Mouse (Mus musculus) midbrain, postnatal 0 days (tissue): Measurements from ENCODE around the gene Alpl. TPM values are rescaled to one million over a fixed set of nuclear protein-coding genes. Genes with fewer than 3 reads are reported as not detected.

Experiments used
- ATAC-seq: fragments of 200-750 bp; cut with Nextera tagmentation; 2 replicates; pipeline ENCODE4 v1.8.0; 2017; ENCODE audit warnings: moderate number of reproducible peaks, mild to moderate bottlenecking, moderate TSS enrichment, moderate library complexity; ENCODE audit not compliant: low FRiP score
- DNase-seq: peaks from one replicate; pipeline ENCODE4 v3.0.0-alpha.2; 2015; ENCODE audit warnings: low spot score
- H3K27ac ChIP-seq: fragments of 300-500 bp; sonication (generic); 2 replicates; pipeline ENCODE4 v1.5.1; 2014; ENCODE audit warnings: low read depth, mild to moderate bottlenecking, low read length, mixed read lengths
- H3K27me3 ChIP-seq: fragments of 300-500 bp; sonication (generic); 2 replicates; pipeline ENCODE4 v1.6.1; 2014; ENCODE audit warnings: low read length, control low read depth, mixed read lengths; ENCODE audit not compliant: insufficient read depth
- H3K36me3 ChIP-seq: fragments of 300-500 bp; sonication (generic); 2 replicates; pipeline ENCODE4 v1.6.1; 2014; ENCODE audit warnings: low read length, control low read depth, mixed read lengths; ENCODE audit not compliant: insufficient read depth
- H3K4me1 ChIP-seq: fragments of 300-500 bp; sonication (generic); 2 replicates; pipeline ENCODE4 v1.6.1; 2014; ENCODE audit warnings: mild to moderate bottlenecking, control low read depth, antibody characterized with exemption, low read length, mixed read lengths; ENCODE audit not compliant: insufficient read depth
- H3K4me2 ChIP-seq: fragments of 300-500 bp; sonication (generic); 2 replicates; pipeline ENCODE4 v1.6.1; 2014; ENCODE audit warnings: low read depth, mild to moderate bottlenecking, low read length, mixed read lengths; ENCODE audit not compliant: poor library complexity, severe bottlenecking
- H3K4me3 ChIP-seq: fragments of 300-500 bp; sonication (generic); 2 replicates; pipeline ENCODE4 v1.5.1; 2014; ENCODE audit warnings: low read depth, mild to moderate bottlenecking, low read length, moderate library complexity
- H3K9ac ChIP-seq: fragments of 300-500 bp; sonication (generic); replicated peaks from 2 replicates; pipeline ENCODE4 v1.6.1; 2014; ENCODE audit warnings: mild to moderate bottlenecking, low read length, moderate library complexity, mixed read lengths; ENCODE audit not compliant: poor library complexity, severe bottlenecking
- H3K9me3 ChIP-seq: fragments of 300-500 bp; sonication (generic); 2 replicates; pipeline ENCODE4 v1.6.1; 2016; ENCODE audit warnings: low read length, control low read depth
- CTCF ChIP-seq: IDR thresholded peaks from 2 replicates; pipeline ENCODE4 v1.5.1; 2016; ENCODE audit warnings: antibody characterized with exemption, mild to moderate bottlenecking
- WGBS: fragments of 180-500 bp; shearing (Covaris S2); extraction: QIAGEN DNeasy Blood & Tissue Kit; methylation state at CpG from one replicate; pipeline ENCODE4 v1.1.7; 2014; 5-methylcytosine and 5-hydroxymethylcytosine counted together
- polyA plus RNA-seq: library from polyadenylated mRNA; unstranded; fragments of >200 nt; fragmentation: Nextera tagmentation; extraction: Ambion mirVana; gene quantifications from 2 replicates; pipeline ENCODE4 v1.2.1, GENCODE M21; 2015
- total RNA-seq: library from RNA; depleted of rRNA; stranded (reverse); fragments of >200 nt; gene quantifications from 2 replicates; pipeline ENCODE4 v1.2.3, GENCODE M21; 2014

Gene Alpl
- total and polyA plus RNA-seq, 2 experiments from 2014 or later = 14.3 to 16.1 TPM

DNA sequence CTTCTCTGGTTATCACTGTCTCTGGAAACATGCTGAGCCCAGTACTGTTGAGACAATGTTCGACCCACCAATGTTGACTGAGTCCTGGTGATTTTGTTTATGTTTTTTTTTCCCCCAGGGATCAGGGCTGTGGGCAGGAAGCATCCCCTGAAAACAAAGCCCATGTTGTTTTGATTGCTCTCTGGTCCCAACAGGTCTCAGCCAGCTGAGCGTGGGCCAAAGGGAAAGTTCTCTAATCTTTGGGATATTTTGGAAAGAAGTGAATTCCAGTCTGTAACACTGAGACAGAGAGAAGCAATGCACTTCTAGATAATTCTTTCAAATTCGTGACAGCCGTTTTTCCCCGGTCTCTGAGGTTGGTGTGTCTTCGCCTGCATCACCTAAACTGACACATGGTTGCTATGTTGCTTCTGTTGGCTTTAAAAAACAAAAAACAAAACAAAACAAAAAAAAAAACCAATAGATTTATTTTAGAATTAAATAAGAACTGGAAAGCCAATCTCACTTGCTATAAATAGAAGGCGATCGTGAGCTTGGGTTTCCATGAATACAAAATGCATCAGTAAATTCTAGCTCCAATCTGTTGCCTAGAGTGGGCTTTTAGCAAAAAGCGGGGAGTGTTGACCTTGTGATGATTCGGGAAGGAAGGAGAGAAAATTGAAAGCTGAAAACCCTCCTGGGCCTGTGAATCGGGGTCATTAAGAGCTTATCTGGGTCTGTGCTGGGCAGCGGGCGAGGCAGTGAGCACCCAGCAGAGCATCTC, 16.9 kb upstream of the Alpl start:
- Histone ChIP-seq H3K27ac (0 out of 2 replicates have a peak overlapping the region, but pooled peaks have one; percentile 4), H3K9me3 (no peaks in the 10 kb centered on the region), H3K27me3 (no peaks in the 10 kb centered on the region), H3K9ac (no peak overlapping the region), H3K4me2 (no peak overlapping the region), H3K4me1 (no peaks in the 10 kb centered on the region), H3K36me3 (no peaks in the 10 kb centered on the region), H3K4me3 (no peak overlapping the region)
- 53% methylated on average over 13 of the region's 13 CpGs for WGBS
- DNase-seq (no peak), ATAC-seq (no peak)
- TF ChIP-seq CTCF = no peak

DNA sequence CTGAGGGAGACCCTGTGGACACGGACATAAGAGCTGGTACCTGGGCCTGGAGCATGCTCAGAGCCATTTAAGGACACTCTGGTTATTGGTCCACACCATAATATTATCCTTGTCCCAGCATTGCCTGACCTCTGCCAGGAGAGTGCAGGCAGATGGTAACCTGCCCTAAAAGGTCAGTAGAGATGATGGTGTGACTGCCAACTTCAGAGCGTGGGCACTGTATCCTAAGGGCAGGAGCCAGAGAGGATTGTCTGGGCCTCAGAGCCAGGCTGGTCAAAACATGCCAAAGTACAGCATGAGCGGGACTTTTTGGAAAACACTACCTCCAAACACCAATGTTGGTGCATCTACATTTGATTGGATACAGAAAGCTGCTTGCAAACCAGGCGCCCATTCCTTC, 13.8 kb upstream of the Alpl start:
- ATAC-seq = no peak
- no peaks in the 10 kb centered on the region for H3K27me3 ChIP-seq

GRCm38 (mm10) chr4:137807301-137807851, 11.2 kb upstream of the Alpl start:
- ATAC-seq (no peak), DNase-seq (no peak)
- Histone ChIP-seq H3K27me3 (no peaks in the 10 kb centered on the region), H3K9ac (no peak overlapping the region), H3K36me3 (no peaks in the 10 kb centered on the region), H3K4me2 (no peak overlapping the region), H3K4me1 (no peaks in the 10 kb centered on the region), H3K27ac (no peak overlapping the region), H3K9me3 (no peaks in the 10 kb centered on the region), H3K4me3 (no peak overlapping the region)
- WGBS = 83% methylated on average over 7 of the region's 7 CpGs
- no peak for TF ChIP-seq CTCF

More for the DNA sequence above, 13.8 kb upstream of the Alpl start:
- Histone ChIP-seq H3K4me1 (no peaks in the 10 kb centered on the region), H3K4me2 (no peak overlapping the region), H3K36me3 (no peaks in the 10 kb centered on the region), H3K4me3 (no peak overlapping the region), H3K9me3 (no peaks in the 10 kb centered on the region), H3K9ac (no peak overlapping the region), H3K27ac (no peak overlapping the region)
- no peak for DNase-seq
- TF ChIP-seq CTCF = no peak
- WGBS = 85% methylated on average over 4 of the region's 4 CpGs

DNA sequence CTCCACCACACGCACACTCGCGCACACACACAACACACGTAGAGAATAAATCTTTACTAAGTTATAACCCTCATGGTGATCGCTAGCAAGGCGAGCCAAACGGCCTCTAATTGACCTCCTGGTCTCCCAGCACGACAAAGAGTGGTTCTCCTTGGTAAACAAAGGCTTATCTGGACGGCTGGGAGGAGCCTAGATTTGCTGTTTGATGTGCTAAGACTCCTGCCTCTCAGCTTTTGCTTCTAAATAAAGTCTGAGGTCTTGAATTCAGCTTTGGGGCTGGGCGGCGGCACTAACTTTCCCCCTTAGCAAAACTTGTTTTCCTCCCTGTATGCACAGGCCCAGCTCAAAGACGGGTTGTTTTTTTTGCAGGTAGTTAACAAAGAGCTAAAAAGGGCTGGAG, 5.0 kb upstream of the Alpl start:
- no peak for DNase-seq
- Histone ChIP-seq H3K4me3 (no peak overlapping the region), H3K9ac (no peak overlapping the region), H3K27ac (no peak overlapping the region), H3K27me3 (no peaks in the 10 kb centered on the region), H3K9me3 (no peaks in the 10 kb centered on the region), H3K4me1 (no peaks in the 10 kb centered on the region), H3K4me2 (no peak overlapping the region), H3K36me3 (no peaks in the 10 kb centered on the region)
- ATAC-seq = no peak
- TF ChIP-seq CTCF = no peak
- WGBS = 35% methylated on average over 12 of the region's 12 CpGs

DNA sequence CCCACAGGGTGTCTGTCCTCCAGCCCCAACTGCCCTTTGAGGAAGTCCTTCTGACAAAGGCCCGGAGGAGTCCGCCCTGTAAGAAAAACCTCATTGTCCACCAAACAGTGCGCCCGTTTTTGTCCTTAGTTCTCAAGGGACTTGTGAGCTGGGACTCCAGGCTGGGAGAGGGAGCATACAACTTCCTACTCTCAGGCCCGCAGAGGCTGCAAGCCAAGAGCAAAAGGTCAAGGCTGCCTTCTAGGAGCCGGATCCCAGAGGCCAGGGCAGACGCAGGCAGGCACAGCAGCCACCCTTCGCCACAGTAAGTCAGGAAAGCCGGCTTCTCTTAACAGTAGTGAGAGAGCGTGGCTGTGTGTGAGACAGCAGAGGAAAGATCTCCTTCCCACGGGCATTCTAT, 4.1 kb upstream of the Alpl start:
- H3K4me1 ChIP-seq = peaks cover 6% of the 10 kb centered on the region
- no peaks in the 10 kb centered on the region for H3K9me3 ChIP-seq
- H3K4me3 ChIP-seq = no peak overlapping the region
- ATAC-seq (no peak), DNase-seq (no peak)
- H3K27me3 ChIP-seq = no peaks in the 10 kb centered on the region
- no peaks in the 10 kb centered on the region for H3K36me3 ChIP-seq
- H3K27ac ChIP-seq = no peak overlapping the region
- H3K9ac ChIP-seq = no peak overlapping the region
- 32% methylated on average over 11 of the region's 11 CpGs for WGBS
- H3K4me2 ChIP-seq = no peak overlapping the region
- no peak for TF ChIP-seq CTCF

- no peak for ATAC-seq
- no peak overlapping the region for H3K27ac ChIP-seq
- no peak for TF ChIP-seq CTCF
- H3K4me2 ChIP-seq = no peak overlapping the region
- 73% methylated on average over 4 of the region's 4 CpGs for WGBS
- peaks cover 6% of the 10 kb centered on the region for H3K4me1 ChIP-seq
- no peak for DNase-seq
- no peaks in the 10 kb centered on the region for H3K27me3 ChIP-seq
- no peak overlapping the region for H3K9ac ChIP-seq
- H3K4me3 ChIP-seq = no peak overlapping the region
- H3K36me3 ChIP-seq = no peaks in the 10 kb centered on the region
- H3K9me3 ChIP-seq = no peaks in the 10 kb centered on the region
Measured at GRCm38 (mm10) chr4:137797038-137797437, 854 bp upstream of the Alpl start.
